ENCODE assay signal across 8 mouse cellular contexts in genomic region chr7:30587842-30588667, GRCm38 (mm10). TPM values are rescaled to one million over a fixed set of nuclear protein-coding genes. Genes with fewer than 3 reads are reported as not detected.
A peak's percentile ranks its signal among the peaks of the same experiment; 100 is the strongest.
DNase-seq lines count a peak whose midpoint lies in the region; ATAC-seq and TF ChIP-seq lines count a peak whose summit lies in the region.

No protein-coding gene starts in this region.

- H3K4me1 ChIP-seq in MEL (ENCODE audit: control insufficient read depth in 1 of 2, insufficient read depth in 2 of 2, low read length in 2 of 2) = peaks cover 4 to 25% of the 10 kb centered on the region in 2 experiments; a peak in 3 of 4 replicates
- peaks cover 19% of the 10 kb centered on the region for H3K4me1 ChIP-seq in embryonic facial prominence, embryonic 12.5 days
- H3K4me1 ChIP-seq in heart, postnatal 0 days (ENCODE audit: control insufficient read depth, insufficient read depth) = peaks cover 14% of the 10 kb centered on the region

- no peak for TF ChIP-seq CTCF in MEL (IDR thresholded peaks at IDR 0.05 in 2 of 3, conservative IDR thresholded peaks at IDR 0.05 in 1 of 3; ENCODE audit: control insufficient read depth in 1 of 3, insufficient read depth in 1 of 3, low read depth in 2 of 3, low read length in 3 of 3, poor library complexity in 1 of 3, severe bottlenecking in 1 of 3)
- TF ChIP-seq CTCF in heart, postnatal 0 days (IDR thresholded peaks at IDR 0.05; ENCODE audit: low read depth) = no peak
- TF ChIP-seq CTCF in layer of hippocampus, adult 2 months (conservative IDR thresholded peaks at IDR 0.05) = no peak

- H3K4me2 ChIP-seq in embryonic facial prominence, embryonic 12.5 days (replicated peaks) = peak overlapping the region; percentile 83
- peak overlapping the region; percentile 98 for H3K4me2 ChIP-seq in heart, postnatal 0 days (ENCODE audit: low read depth, low read length)

- peaks cover 36% of the 10 kb centered on the region for H3K79me2 ChIP-seq in MEL (ENCODE audit: control insufficient read depth, insufficient read depth, low read length, poor library complexity)

- TF ChIP-seq RAD21 in MEL (IDR thresholded peaks at IDR 0.05; ENCODE audit: low read depth, low read length) = no peak

- no peak for TF ChIP-seq EP300 in MEL (IDR thresholded peaks at IDR 0.05; ENCODE audit: low read depth in 1 of 2, low read length in 2 of 2)
- no peak for TF ChIP-seq EP300 in heart, postnatal 0 days (IDR thresholded peaks at IDR 0.05; ENCODE audit: low read depth)

- under 1% methylated on average over 60 of the region's 67 CpGs for WGBS in embryonic facial prominence, embryonic 12.5 days
- WGBS in heart, postnatal 0 days = 1% methylated on average over 62 of the region's 67 CpGs

- H3K4me3 ChIP-seq in MEL (ENCODE audit: control insufficient read depth in 1 of 2, insufficient read depth in 1 of 2, low read depth in 2 of 2, low read length in 2 of 2) = peak overlapping the region; percentile 83 to 99
- H3K4me3 ChIP-seq in embryonic facial prominence, embryonic 12.5 days = peak overlapping the region; percentile 99
- peak overlapping the region; percentile 88 for H3K4me3 ChIP-seq in heart, postnatal 0 days (ENCODE audit: low read depth, low read length)
- peak overlapping the region; percentile 90 for H3K4me3 ChIP-seq in layer of hippocampus, adult 2 months

- H3K9ac ChIP-seq in MEL (ENCODE audit: control insufficient read depth, low read depth, low read length, poor library complexity, severe bottlenecking) = peak overlapping the region; percentile 93
- peak overlapping the region; percentile 99 for H3K9ac ChIP-seq in embryonic facial prominence, embryonic 12.5 days
- peak overlapping the region; percentile 98 for H3K9ac ChIP-seq in heart, postnatal 0 days (replicated peaks; ENCODE audit: low read depth, low read length)

- TF ChIP-seq POLR2A in MEL (IDR thresholded peaks at IDR 0.05; ENCODE audit: control insufficient read depth in 1 of 2, insufficient read depth in 1 of 2, low read depth in 1 of 2, low read length in 2 of 2, poor library complexity in 1 of 2) = peak in 1 of 2 experiments; percentile 79; a peak in 2 of 4 replicates

- H3K36me3 ChIP-seq in MEL (ENCODE audit: control insufficient read depth in 1 of 2, insufficient read depth in 2 of 2, low read length in 2 of 2) = peaks cover 4 to 10% of the 10 kb centered on the region in 2 experiments; a peak in 2 of 4 replicates
- peaks cover 36% of the 10 kb centered on the region for H3K36me3 ChIP-seq in embryonic facial prominence, embryonic 12.5 days
- H3K36me3 ChIP-seq in heart, postnatal 0 days (replicated peaks; ENCODE audit: control insufficient read depth, insufficient read depth, low read length) = peaks cover 30% of the 10 kb centered on the region

- no peaks in the 10 kb centered on the region for H3K27me3 ChIP-seq in MEL (ENCODE audit: control insufficient read depth in 1 of 2, insufficient read depth in 2 of 2, low read length in 2 of 2)
- H3K27me3 ChIP-seq in embryonic facial prominence, embryonic 12.5 days = no peaks in the 10 kb centered on the region
- H3K27me3 ChIP-seq in heart, postnatal 0 days (ENCODE audit: control insufficient read depth, insufficient read depth, low read length) = no peaks in the 10 kb centered on the region

- DNase-seq in cerebellum, adult 9-10 months = peak; percentile 71
- no peak for DNase-seq in cerebellum, adult 11 months
- peak; percentile 57 for DNase-seq in MEL (ENCODE audit: low read depth, low spot score)
- DNase-seq in heart, postnatal 0 days (ENCODE audit: low spot score) = peak; percentile 33
- no peak for DNase-seq in layer of hippocampus, adult 2 months (ENCODE audit: low spot score in 2 of 2)
- DNase-seq in lung, postnatal 10 days = peak; percentile 53
- peak; percentile 71 to 83 for DNase-seq in spleen, postnatal 10 days (ENCODE audit: low spot score in 2 of 2)

- peak overlapping the region; percentile 50 for H3K27ac ChIP-seq in MEL (ENCODE audit: control insufficient read depth, low read depth, low read length)
- H3K27ac ChIP-seq in embryonic facial prominence, embryonic 12.5 days = peak overlapping the region; percentile 93
- H3K27ac ChIP-seq in heart, postnatal 0 days (ENCODE audit: low read depth) = peak overlapping the region; percentile 96
- peak overlapping the region; percentile 96 for H3K27ac ChIP-seq in layer of hippocampus, adult 2 months

- ATAC-seq in embryonic facial prominence, embryonic 12.5 days (ENCODE audit: insufficient number of reproducible peaks, insufficient read depth, low FRiP score, low TSS enrichment) = peak; percentile 14
- peak; percentile 14 for ATAC-seq in heart, postnatal 0 days (ENCODE audit: insufficient read depth, low read depth)

- H3K9me3 ChIP-seq in MEL (replicated peaks; ENCODE audit: insufficient read depth, low read length) = no peaks in the 10 kb centered on the region
- no peaks in the 10 kb centered on the region for H3K9me3 ChIP-seq in embryonic facial prominence, embryonic 12.5 days
- no peaks in the 10 kb centered on the region for H3K9me3 ChIP-seq in heart, postnatal 0 days (replicated peaks; ENCODE audit: control insufficient read depth, low read length)

TF ChIP-seq in MEL, 35 proteins besides CTCF, POLR2A, EP300 and RAD21:
- TF ChIP-seq UBTF (IDR thresholded peaks at IDR 0.05; ENCODE audit: borderline replicate concordance, insufficient read depth, low read depth, low read length) (peak; percentile 83; the same call in 1 of the 2 replicates), SIN3A (IDR thresholded peaks at IDR 0.05; ENCODE audit: low read length) (peak; percentile 61), TCF12 (IDR thresholded peaks at IDR 0.05; ENCODE audit: low read depth, low read length) (no peak), USF1 (IDR thresholded peaks at IDR 0.05; ENCODE audit: low read depth, low read length) (no peak), HCFC1 (IDR thresholded peaks at IDR 0.05; ENCODE audit: low read depth, low read length) (no peak), GATA1 (IDR thresholded peaks at IDR 0.05; ENCODE audit: low read depth, low read length) (no peak), JUND (IDR thresholded peaks at IDR 0.05; ENCODE audit: low read depth, low read length) (no peak)

RNA-seq across cellular contexts. Expression of gene Kmt2b, which starts 0.5 kb away (rescaled TPM):
- total RNA-seq in MEL (2012; rRNA removed) = 13.2 and 15.6 TPM in 2 replicates
- polyA plus RNA-seq in MEL (2012; ENCODE audit: insufficient read depth in 1 of 2, insufficient read length in 2 of 2, low read depth in 1 of 2, low replicate concordance in 2 of 2, missing spikeins in 1 of 2) = 10 to 100 TPM in 1 of 2 experiments, not detected in 1; 48.2 TPM
- polyA plus RNA-seq in embryonic facial prominence, embryonic 12.5 days (2016; fragmentation: Nextera tagmentation; extraction: Ambion mirVana) = 11.6 and 12.6 TPM in 2 replicates
- total RNA-seq in heart, postnatal 0 days (2014; rRNA removed; ENCODE audit: low replicate concordance) = 12.1 and 13.4 TPM in 2 replicates
- polyA plus RNA-seq in heart, postnatal 0 days (2015; fragmentation: Nextera tagmentation; extraction: Ambion mirVana) = 2.9 and 3.2 TPM in 2 replicates
- 10 to 100 TPM; 49.8 to 57.5 TPM for total RNA-seq in layer of hippocampus, adult 2 months (2021)

RNA-seq across cellular contexts. Expression of gene Zbtb32, which starts 10.7 kb away (rescaled TPM):
- total RNA-seq in MEL (2012; rRNA removed) = 20.1 and 25.9 TPM in 2 replicates
- polyA plus RNA-seq in MEL (2012; ENCODE audit: insufficient read depth in 1 of 2, insufficient read length in 2 of 2, low read depth in 1 of 2, low replicate concordance in 2 of 2, missing spikeins in 1 of 2) = 10 to 100 TPM in 1 of 2 experiments, not detected in 1; 32.8 TPM
- polyA plus RNA-seq in embryonic facial prominence, embryonic 12.5 days (2016; fragmentation: Nextera tagmentation; extraction: Ambion mirVana) = 0.17 and 0.19 TPM in 2 replicates
- total RNA-seq in heart, postnatal 0 days (2014; rRNA removed; ENCODE audit: low replicate concordance) = not detected in 2 replicates
- 0.11 and 0.27 TPM in 2 replicates for polyA plus RNA-seq in heart, postnatal 0 days (2015; fragmentation: Nextera tagmentation; extraction: Ambion mirVana)
- total RNA-seq in layer of hippocampus, adult 2 months (2021) = not detected

RNA-seq across cellular contexts. Expression of gene Igflr1, which starts 22.8 kb away (rescaled TPM):
- 1.3 and 1.7 TPM in 2 replicates for total RNA-seq in MEL (2012; rRNA removed)
- 1 to 10 TPM in 1 of 2 experiments, not detected in 1; 3.1 TPM for polyA plus RNA-seq in MEL (2012; ENCODE audit: insufficient read depth in 1 of 2, insufficient read length in 2 of 2, low read depth in 1 of 2, low replicate concordance in 2 of 2, missing spikeins in 1 of 2)
- polyA plus RNA-seq in embryonic facial prominence, embryonic 12.5 days (2016; fragmentation: Nextera tagmentation; extraction: Ambion mirVana) = 4.1 and 5.5 TPM in 2 replicates
- total RNA-seq in heart, postnatal 0 days (2014; rRNA removed; ENCODE audit: low replicate concordance) = 0.54 and 3.3 TPM in 2 replicates
- polyA plus RNA-seq in heart, postnatal 0 days (2015; fragmentation: Nextera tagmentation; extraction: Ambion mirVana) = 0.94 and 1.9 TPM in 2 replicates
- 1 to 10 TPM; 6.4 to 6.5 TPM for total RNA-seq in layer of hippocampus, adult 2 months (2021)

RNA-seq across cellular contexts. Expression of gene Upk1a, which starts 24.6 kb away (rescaled TPM):
- total RNA-seq in MEL (2012; rRNA removed) = 0.42 and 0.54 TPM in 2 replicates
- 1 to 10 TPM in 1 of 2 experiments, not detected in 1; 1.6 TPM for polyA plus RNA-seq in MEL (2012; ENCODE audit: insufficient read depth in 1 of 2, insufficient read length in 2 of 2, low read depth in 1 of 2, low replicate concordance in 2 of 2, missing spikeins in 1 of 2)
- 0.37 and 0.73 TPM in 2 replicates for polyA plus RNA-seq in embryonic facial prominence, embryonic 12.5 days (2016; fragmentation: Nextera tagmentation; extraction: Ambion mirVana)
- total RNA-seq in heart, postnatal 0 days (2014; rRNA removed; ENCODE audit: low replicate concordance) = 1.1 and 73.4 TPM in 2 replicates
- polyA plus RNA-seq in heart, postnatal 0 days (2015; fragmentation: Nextera tagmentation; extraction: Ambion mirVana) = 0.56 and 0.60 TPM in 2 replicates
- total RNA-seq in layer of hippocampus, adult 2 months (2021) = under 1 TPM in 1 of 2 experiments, not detected in 1; 0.69 TPM

RNA-seq across cellular contexts. Expression of gene Psenen, which starts 24.6 kb away (rescaled TPM):
- 43.0 and 60.8 TPM in 2 replicates for total RNA-seq in MEL (2012; rRNA removed)
- polyA plus RNA-seq in MEL (2012; ENCODE audit: insufficient read depth in 1 of 2, insufficient read length in 2 of 2, low read depth in 1 of 2, low replicate concordance in 2 of 2, missing spikeins in 1 of 2) = 100 to 1,000 TPM in 1 of 2 experiments, not detected in 1; 157 TPM
- polyA plus RNA-seq in embryonic facial prominence, embryonic 12.5 days (2016; fragmentation: Nextera tagmentation; extraction: Ambion mirVana) = 132 and 138 TPM in 2 replicates
- total RNA-seq in heart, postnatal 0 days (2014; rRNA removed; ENCODE audit: low replicate concordance) = 106 and 130 TPM in 2 replicates
- 130 and 133 TPM in 2 replicates for polyA plus RNA-seq in heart, postnatal 0 days (2015; fragmentation: Nextera tagmentation; extraction: Ambion mirVana)
- 10 to 100 TPM; 79.9 to 92.3 TPM for total RNA-seq in layer of hippocampus, adult 2 months (2021)

Comparison
In these comparisons a context has a peak if more than half of its experiments do, and no peak if none do; other contexts are left out.
1. DNase-seq: peak in cerebellum, adult 9-10 months (single experiment), MEL (single experiment), heart, postnatal 0 days (single experiment), lung, postnatal 10 days (single experiment) and spleen, postnatal 10 days (2 of 2); none in cerebellum, adult 11 months (single experiment) and layer of hippocampus, adult 2 months (0 of 2).
2. RNA of gene Zbtb32, which starts 10.7 kb away (total RNA-seq): 20.1 to 25.9 TPM in MEL; not detected in heart, postnatal 0 days and not detected in layer of hippocampus, adult 2 months; every median in the first group is over 10 times any median in the second.
3. Peak in every context shown above with its lines, with median percentiles within 50 percentile points of each other: H3K27ac ChIP-seq, H3K4me3 ChIP-seq and H3K9ac ChIP-seq.